Mouse (Mus musculus) kidney, postnatal 14 days (tissue): ENCODE measurements at regions not wholly inside any gene's neighbourhood (a gene's known extent, or its start where the extent isn't known, plus 50 kb on each side); places are given as distances from the start of the nearest gene placed in this dataset.

Experiments
- DNase-seq: peaks from one replicate; pipeline ENCODE4 v3.0.0; 2022; ENCODE audit warnings: mixed read lengths

- DNase-seq: no peak
These were observed 125.7 kb upstream of the Gdf10 start for GRCm38 (mm10) chr14:33797551-33798303.

GRCm38 (mm10) chr14:33804321-33804720 is 119.1 kb upstream of the Gdf10 start:
- DNase-seq: no peak

DNA sequence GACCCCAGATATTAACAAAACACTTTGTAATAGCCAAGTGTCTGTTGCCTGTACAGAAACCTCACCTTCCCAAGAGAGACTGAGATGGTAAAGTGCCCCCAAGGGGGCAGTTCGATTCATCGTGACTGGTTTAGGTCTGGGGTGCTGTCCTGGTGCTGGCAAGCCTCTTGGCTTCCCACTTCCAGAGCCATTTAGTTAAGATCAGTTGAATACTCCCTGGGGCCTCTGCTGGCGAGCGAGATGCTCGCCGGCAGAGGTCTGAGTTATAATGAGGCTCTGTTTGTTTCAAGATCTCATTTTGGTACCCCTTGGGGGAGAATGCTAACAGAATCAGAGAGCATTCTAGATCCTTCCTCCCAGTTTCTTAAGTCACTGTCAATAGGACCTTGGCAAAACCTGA is 118.7 kb upstream of the Gdf10 start:
- no peak for DNase-seq

- no peak for DNase-seq
These were observed 116.2 kb upstream of the Gdf10 start for GRCm38 (mm10) chr14:33807196-33807595.

GRCm38 (mm10) chr14:33808593-33809265 is 114.7 kb upstream of the Gdf10 start:
- DNase-seq: peak; percentile 74

DNA sequence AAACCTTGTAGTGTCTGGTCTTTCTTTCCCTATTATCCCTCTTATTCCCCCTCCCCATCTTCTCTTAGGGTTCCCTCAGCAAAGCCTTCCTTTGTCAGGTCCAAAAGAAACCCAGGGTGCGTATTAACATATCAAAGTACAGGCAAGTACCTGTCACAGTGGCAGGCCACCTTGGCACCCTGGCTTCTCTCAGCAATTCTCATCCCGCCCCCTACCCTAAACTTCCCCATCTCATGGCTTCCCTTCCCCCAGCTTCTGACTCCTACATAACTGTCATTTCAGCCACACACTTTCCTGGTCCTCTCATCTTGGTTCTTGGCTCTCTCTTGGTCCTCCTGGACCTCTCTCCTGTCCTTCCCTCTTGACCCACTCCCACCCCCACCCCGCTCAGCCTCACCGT is 112.8 kb upstream of the Gdf10 start:
- DNase-seq: no peak

- DNase-seq: no peak
These were observed 112.1 kb upstream of the Gdf10 start for GRCm38 (mm10) chr14:33811241-33811640.

- no peak for DNase-seq
These were observed 111.1 kb upstream of the Gdf10 start for GRCm38 (mm10) chr14:33812266-33812665.

DNA sequence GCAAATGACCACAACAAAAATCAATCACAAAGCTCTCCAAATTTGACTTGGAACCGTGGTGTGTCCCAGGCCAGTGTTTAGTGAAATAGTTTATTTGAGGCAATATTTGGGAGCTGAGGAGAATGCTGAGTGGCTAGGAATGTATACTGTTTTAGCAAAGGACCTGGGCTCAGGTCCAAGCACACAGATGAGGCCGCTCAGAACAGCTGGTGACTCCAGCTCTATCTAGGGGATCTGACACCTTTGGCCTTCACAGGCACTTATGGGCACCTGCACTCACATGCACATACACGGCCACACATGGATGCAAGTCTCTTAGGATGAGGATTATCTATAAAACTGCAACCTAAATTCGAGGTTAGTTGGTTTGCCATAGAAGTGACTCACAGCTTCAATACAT is 110.6 kb upstream of the Gdf10 start:
- no peak for DNase-seq

- no peak for DNase-seq
These were observed 110.1 kb upstream of the Gdf10 start for GRCm38 (mm10) chr14:33813274-33813673.

DNA sequence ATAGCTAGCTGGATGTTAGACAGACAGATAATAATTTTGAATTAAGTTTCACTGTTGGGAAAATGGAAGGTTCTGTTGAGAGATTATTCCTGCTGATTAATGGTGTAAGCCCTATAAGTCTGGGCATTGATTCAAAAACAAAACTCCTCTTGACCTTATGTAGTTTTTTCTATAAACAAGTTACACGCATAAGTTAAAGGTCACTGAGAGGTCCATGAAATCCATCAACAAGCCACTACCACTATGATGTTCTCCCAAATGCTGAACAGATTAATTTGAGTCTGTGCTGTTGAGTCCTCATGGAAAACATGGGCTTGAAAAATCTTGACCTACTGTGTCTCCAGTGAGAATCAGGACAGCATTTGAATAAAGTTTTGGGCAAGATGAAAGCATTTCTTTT is 109.3 kb upstream of the Gdf10 start:
- no peak for DNase-seq

DNA sequence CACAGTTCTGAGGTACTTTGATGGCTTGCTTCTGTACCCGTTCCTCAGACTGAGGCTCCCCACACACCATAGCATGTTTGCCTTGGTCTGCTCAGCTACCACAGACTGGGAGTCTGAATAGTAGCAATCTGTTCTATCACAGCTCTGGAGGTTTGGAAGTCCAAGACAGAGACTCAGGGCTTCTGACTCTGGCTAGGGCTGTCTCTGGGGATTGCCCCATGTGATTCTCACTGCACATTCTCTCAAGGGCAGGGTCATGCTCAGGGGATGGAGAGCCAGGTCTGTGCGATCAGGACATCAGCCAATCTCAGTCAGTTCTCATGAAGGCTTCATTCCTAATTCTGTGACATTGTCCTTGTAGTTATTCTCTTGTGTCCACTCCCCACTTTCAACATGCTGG is 108.8 kb upstream of the Gdf10 start:
- no peak for DNase-seq

DNA sequence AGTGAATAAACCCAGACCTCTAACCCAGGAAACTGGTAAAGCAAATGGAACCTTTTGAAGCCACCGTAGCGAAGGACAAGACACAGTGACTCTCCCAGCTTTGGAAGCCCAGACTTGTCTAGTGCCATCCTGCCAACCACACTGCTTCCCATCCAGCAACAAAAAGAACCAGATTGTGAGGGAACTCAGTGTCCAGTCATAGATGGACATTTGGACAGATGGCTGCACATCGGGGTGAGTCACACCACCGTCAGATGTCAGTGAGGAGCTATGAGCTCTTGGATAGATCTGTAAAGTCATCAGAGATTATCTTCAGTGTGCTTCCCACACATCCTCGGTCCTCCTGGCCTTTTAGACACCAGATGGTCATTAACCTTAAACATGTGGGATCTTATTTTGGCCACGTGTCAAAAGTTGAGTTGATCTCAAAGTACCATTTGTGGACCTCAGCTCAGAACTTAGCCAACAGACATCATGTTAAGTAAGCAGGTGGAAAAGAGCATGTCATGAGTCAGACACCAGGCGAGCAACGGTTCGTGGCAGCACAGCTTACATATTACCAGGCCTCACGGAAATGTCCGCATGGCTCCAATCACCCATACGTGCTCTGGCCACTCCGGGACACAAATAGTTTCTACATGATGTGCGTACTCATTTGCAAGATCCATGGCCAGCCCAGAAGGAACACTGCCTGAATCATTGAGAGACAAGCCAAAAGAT is 102.7 kb upstream of the Gdf10 start:
- DNase-seq: no peak

DNA sequence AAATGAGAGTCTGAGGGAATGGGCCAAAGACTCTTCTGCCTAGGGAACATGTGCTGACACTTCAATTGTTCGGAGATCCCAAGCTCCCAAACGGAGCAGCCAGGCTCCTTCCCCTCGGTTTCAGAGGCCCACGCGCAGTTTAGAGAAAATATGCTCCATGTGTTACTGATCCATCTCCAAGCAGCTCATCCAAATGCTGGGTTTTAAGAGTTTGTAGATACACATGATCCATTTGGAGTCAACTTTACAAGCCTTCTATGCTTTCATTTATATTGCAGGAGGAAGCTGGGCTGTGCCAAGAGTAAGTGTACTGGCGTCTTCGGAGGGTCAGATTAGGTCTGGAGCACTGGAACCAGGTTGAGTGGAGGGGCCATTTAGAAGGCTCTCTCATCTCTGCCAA is 102.0 kb upstream of the Gdf10 start:
- DNase-seq: no peak

DNA sequence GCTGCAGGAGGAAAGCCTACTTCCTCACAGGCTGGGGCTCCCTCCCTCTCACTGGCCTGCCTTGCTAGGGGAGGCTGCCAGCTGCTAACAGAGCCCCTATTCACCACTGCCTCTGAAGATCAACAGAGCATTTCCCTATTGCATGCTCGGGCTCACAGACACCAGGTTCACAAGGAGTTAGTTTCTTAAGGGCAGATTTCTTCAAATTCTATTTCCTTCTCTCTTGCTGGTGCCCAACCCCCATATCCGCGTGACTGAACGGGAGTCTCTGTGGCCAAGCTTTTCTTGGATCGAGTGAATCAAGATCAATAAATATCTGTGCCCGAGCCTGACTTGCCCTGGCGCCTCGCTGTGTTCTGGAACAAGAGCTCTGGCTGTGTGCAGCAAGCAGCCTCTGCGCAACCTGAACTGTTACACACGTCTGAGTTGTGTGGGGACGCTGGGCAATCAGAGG is 98.9 kb upstream of the Gdf10 start:
- DNase-seq: no peak

DNA sequence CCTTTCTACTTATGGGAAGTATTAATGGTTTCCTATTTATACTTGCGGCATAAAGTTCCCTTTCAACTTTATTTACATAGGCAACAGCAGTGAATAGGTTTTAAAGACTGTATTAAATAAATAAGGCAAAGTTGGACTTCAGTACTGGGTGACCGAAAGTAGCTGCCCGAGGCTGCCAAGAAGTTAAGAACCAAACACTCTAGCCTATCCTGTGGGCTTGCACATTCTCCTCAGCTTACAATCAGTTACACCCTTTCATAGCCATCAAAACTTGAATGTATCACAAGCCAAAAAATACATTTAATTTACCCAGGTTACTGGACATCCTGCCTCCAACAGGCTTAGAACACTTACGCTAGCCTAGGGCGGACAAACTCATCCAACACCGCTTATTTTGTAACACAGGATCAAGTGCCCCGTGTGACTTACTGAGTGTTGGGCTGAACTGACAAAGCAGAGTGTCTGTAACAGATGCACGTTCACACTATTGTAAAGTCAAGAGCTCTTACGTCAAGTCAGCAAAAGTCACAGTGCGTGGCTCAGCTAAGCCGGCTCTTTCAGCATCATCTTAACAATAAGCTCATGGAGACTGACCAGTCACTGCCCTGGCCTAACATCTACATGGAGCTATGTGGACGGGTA is 97.3 kb upstream of the Gdf10 start:
- DNase-seq: no peak

- DNase-seq: peak; percentile 23
These were observed 90.6 kb upstream of the Gdf10 start for GRCm38 (mm10) chr14:33832650-33833319.

DNA sequence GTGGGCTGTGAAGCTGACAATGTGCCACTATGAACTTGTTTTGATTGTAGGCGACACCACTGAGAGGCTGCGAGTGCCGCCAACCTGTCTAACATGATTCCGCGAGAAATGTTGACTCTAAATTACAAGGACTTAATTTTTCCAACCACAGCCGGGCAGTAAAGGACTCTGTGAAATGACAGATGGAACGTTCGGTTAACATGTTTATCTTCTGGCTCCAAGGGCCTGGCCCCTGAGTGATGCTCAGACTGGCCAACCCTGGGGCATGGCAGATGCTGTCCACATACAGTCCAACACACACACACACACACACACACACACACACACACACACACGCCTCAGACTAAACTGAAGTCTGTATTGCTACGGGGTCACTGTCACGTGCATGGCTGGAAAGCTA is 87.0 kb upstream of the Gdf10 start:
- no peak for DNase-seq

- DNase-seq: no peak
These were observed 81.6 kb upstream of the Gdf10 start for GRCm38 (mm10) chr14:33841821-33842220.

- no peak for DNase-seq
These were observed 69.9 kb upstream of the Gdf10 start for GRCm38 (mm10) chr14:33853499-33853898.

GRCm38 (mm10) chr14:33854181-33854580 is 69.2 kb upstream of the Gdf10 start:
- no peak for DNase-seq

GRCm38 (mm10) chr14:33856992-33857391 is 66.4 kb upstream of the Gdf10 start:
- DNase-seq: no peak

GRCm38 (mm10) chr14:33864796-33865195 is 58.6 kb upstream of the Gdf10 start:
- DNase-seq: no peak
